Mouse (Mus musculus) lung, postnatal 0 days (tissue): ENCODE measurements around the gene Wdfy4. TPM values are rescaled to one million over a fixed set of nuclear protein-coding genes. Genes with fewer than 3 reads are reported as not detected.

Experiments used
- ATAC-seq: fragments of 200-750 bp; cut with Nextera tagmentation; 2 replicates; pipeline ENCODE4 v1.8.0; 2017; ENCODE audit warnings: moderate library complexity
- DNase-seq: peaks from one replicate; pipeline ENCODE4 v3.0.0-alpha.2; 2016; ENCODE audit warnings: low spot score
- H3K27ac ChIP-seq: fragments of 300-500 bp; sonication (generic); 2 replicates; pipeline ENCODE4 v1.5.1; 2014; ENCODE audit warnings: antibody characterized with exemption, mild to moderate bottlenecking, low read length, mixed read lengths
- H3K27me3 ChIP-seq: fragments of 300-500 bp; sonication (generic); replicated peaks from 2 replicates; pipeline ENCODE4 v1.6.1; 2014; ENCODE audit warnings: low read length, mixed read lengths; ENCODE audit not compliant: insufficient read depth
- H3K36me3 ChIP-seq: fragments of 300-500 bp; sonication (generic); 2 replicates; pipeline ENCODE4 v1.6.1; 2014; ENCODE audit warnings: low read length, mixed read lengths; ENCODE audit not compliant: insufficient read depth
- H3K4me1 ChIP-seq: fragments of 300-500 bp; sonication (generic); 2 replicates; pipeline ENCODE4 v1.6.1; 2014; ENCODE audit warnings: antibody characterized with exemption, low read depth, low read length, mixed read lengths; ENCODE audit not compliant: insufficient read depth
- H3K4me2 ChIP-seq: fragments of 300-500 bp; sonication (generic); replicated peaks from 2 replicates; pipeline ENCODE4 v1.6.1; 2014; ENCODE audit warnings: low read depth, mild to moderate bottlenecking, low read length, moderate library complexity, mixed read lengths
- H3K4me3 ChIP-seq: fragments of 300-500 bp; sonication (generic); 2 replicates; pipeline ENCODE4 v1.5.1; 2014; ENCODE audit warnings: low read depth, low read length
- H3K9ac ChIP-seq: fragments of 300-500 bp; sonication (generic); replicated peaks from 2 replicates; pipeline ENCODE4 v1.6.1; 2014; ENCODE audit warnings: low read depth, mild to moderate bottlenecking
- H3K9me3 ChIP-seq: fragments of 300-500 bp; sonication (generic); 2 replicates; pipeline ENCODE4 v1.6.1; 2016; ENCODE audit warnings: low read length, mixed read lengths
- CTCF ChIP-seq: IDR thresholded peaks from 2 replicates; pipeline ENCODE4 v1.5.1; 2016; ENCODE audit warnings: antibody characterized with exemption, mild to moderate bottlenecking
- EP300 ChIP-seq: IDR thresholded peaks from 2 replicates; pipeline ENCODE4 v1.6.1; 2016; ENCODE audit warnings: antibody characterized with exemption, mild to moderate bottlenecking, control low read depth
- WGBS: fragments of 180-500 bp; shearing (Covaris S2); extraction: QIAGEN DNeasy Blood & Tissue Kit; methylation state at CpG from one replicate; pipeline ENCODE4 v1.1.7; 2014; 5-methylcytosine and 5-hydroxymethylcytosine counted together
- polyA plus RNA-seq: library from polyadenylated mRNA; unstranded; fragments of >200 nt; fragmentation: Nextera tagmentation; extraction: Ambion mirVana; gene quantifications from 2 replicates; pipeline ENCODE4 v1.2.1, GENCODE M21; 2015

Gene Wdfy4
- polyA plus RNA-seq, 1 experiment from 2014 or later = 0.98 TPM

GRCm38 (mm10) chr14:33045217-33045616, 140.1 kb downstream of the Wdfy4 start:
- ATAC-seq = no peak
- WGBS = 86% methylated on average over 3 of the region's 3 CpGs

GRCm38 (mm10) chr14:33036811-33037210, 148.5 kb downstream of the Wdfy4 start:
- no peak for DNase-seq
- Histone ChIP-seq H3K9me3 (no peaks in the 10 kb centered on the region), H3K9ac (no peak overlapping the region), H3K27ac (no peak overlapping the region), H3K4me2 (no peak overlapping the region), H3K4me3 (no peak overlapping the region), H3K27me3 (no peaks in the 10 kb centered on the region), H3K36me3 (no peaks in the 10 kb centered on the region), H3K4me1 (no peaks in the 10 kb centered on the region)
- no peak for ATAC-seq
- TF ChIP-seq CTCF = 0 out of 2 replicates have a peak, but pooled peaks have one; percentile 23
- no peak for TF ChIP-seq EP300
- 24% methylated on average over 3 of the region's 3 CpGs for WGBS

More at GRCm38 (mm10) chr14:33045217-33045616, 140.1 kb downstream of the Wdfy4 start:
- H3K4me3 ChIP-seq = no peak overlapping the region
- no peak for TF ChIP-seq EP300
- TF ChIP-seq CTCF = no peak
- no peaks in the 10 kb centered on the region for H3K27me3 ChIP-seq
- no peaks in the 10 kb centered on the region for H3K9me3 ChIP-seq
- no peak overlapping the region for H3K27ac ChIP-seq
- DNase-seq = no peak
- no peak overlapping the region for H3K9ac ChIP-seq
- H3K36me3 ChIP-seq = no peaks in the 10 kb centered on the region
- no peaks in the 10 kb centered on the region for H3K4me1 ChIP-seq
- H3K4me2 ChIP-seq = no peak overlapping the region

DNA sequence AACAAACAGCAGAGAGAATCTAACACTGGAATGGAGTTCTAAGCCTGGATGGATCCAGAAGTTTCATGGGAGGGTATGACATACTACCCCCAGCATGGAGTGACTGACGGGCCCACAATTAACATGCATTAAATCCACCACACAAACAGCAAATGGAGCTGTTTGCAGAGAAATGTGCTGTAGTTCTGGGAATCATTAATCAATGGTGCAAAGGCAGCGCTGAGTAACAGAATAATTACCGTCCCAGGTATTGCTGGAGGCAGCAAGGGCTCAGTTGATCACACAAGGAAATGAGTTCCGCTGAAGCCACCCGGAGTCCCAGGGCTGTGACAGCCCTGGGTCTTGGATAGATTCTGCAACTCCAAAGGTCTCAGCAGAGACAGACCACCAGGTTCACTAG, 149.9 kb downstream of the Wdfy4 start:
- ATAC-seq = no peak
- 78% methylated on average over 5 of the region's 5 CpGs for WGBS
- TF ChIP-seq EP300 (no peak), CTCF (no peak)
- H3K4me1 ChIP-seq = no peaks in the 10 kb centered on the region
- no peaks in the 10 kb centered on the region for H3K27me3 ChIP-seq
- H3K9me3 ChIP-seq = no peaks in the 10 kb centered on the region
- H3K36me3 ChIP-seq = no peaks in the 10 kb centered on the region
- DNase-seq = no peak
- H3K4me2 ChIP-seq = no peak overlapping the region
- H3K9ac ChIP-seq = no peak overlapping the region
- H3K4me3 ChIP-seq = no peak overlapping the region
- H3K27ac ChIP-seq = no peak overlapping the region

DNA sequence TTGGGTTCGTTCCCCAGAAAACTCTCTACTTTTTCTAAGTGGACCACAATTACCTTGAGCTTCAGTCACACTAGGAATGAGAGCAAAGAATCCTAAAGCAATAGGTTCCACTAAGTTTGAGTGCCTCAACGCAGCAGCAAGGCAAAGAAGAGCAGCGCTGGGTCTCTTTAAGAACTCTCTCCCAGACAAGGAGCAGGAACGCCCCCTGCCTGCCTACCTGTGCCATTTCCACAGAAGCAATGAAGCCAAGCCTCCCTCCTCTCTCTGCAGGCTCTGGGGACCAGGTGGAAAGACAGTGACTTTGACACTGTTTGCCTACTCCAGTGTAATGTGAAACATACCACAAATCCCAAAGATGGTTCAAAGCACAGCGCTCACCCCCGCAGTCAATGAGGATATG, 151.9 kb downstream of the Wdfy4 start:
- TF ChIP-seq CTCF = peak; percentile 73
- no peak for TF ChIP-seq EP300
- Histone ChIP-seq H3K36me3 (no peaks in the 10 kb centered on the region), H3K27me3 (no peaks in the 10 kb centered on the region), H3K4me2 (no peak overlapping the region), H3K4me1 (no peaks in the 10 kb centered on the region), H3K27ac (no peak overlapping the region), H3K4me3 (no peak overlapping the region), H3K9me3 (no peaks in the 10 kb centered on the region), H3K9ac (no peak overlapping the region)
- 39% methylated on average over 6 of the region's 6 CpGs for WGBS
- peak; percentile 51 for DNase-seq
- no peak for ATAC-seq

DNA sequence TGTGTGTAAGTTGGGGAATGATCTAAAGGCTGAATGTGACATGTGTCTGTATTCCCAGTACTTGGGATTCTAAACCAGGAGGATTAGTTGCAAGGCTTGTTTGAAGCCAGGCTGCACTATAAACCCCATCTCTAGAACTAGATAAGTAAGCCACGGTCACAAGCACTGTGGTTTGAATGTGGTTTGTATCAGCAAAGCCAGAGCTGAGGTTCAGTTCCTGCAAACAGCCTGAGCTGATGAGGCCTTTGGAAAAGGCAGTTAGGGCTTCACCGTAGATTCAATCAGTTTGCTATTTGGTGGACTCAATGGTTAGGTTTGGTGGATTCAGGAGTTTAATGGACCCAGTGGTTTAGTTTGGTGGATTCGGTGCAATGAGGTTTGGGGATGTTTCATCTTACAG, 154.5 kb downstream of the Wdfy4 start:
- ATAC-seq = no peak
- H3K4me3 ChIP-seq = no peak overlapping the region
- no peak overlapping the region for H3K27ac ChIP-seq
- TF ChIP-seq EP300 (no peak), CTCF (no peak)
- 80% methylated on average over 3 of the region's 3 CpGs for WGBS
- no peak overlapping the region for H3K9ac ChIP-seq
- H3K36me3 ChIP-seq = no peaks in the 10 kb centered on the region
- DNase-seq = no peak
- no peaks in the 10 kb centered on the region for H3K4me1 ChIP-seq
- H3K27me3 ChIP-seq = no peaks in the 10 kb centered on the region
- no peaks in the 10 kb centered on the region for H3K9me3 ChIP-seq
- no peak overlapping the region for H3K4me2 ChIP-seq

- WGBS = 58% methylated on average over 5 of the region's 5 CpGs
- DNase-seq (peak; percentile 24), ATAC-seq (no peak)
- Histone ChIP-seq H3K9ac (no peak overlapping the region), H3K27me3 (no peaks in the 10 kb centered on the region), H3K4me1 (no peaks in the 10 kb centered on the region), H3K9me3 (no peaks in the 10 kb centered on the region), H3K27ac (no peak overlapping the region), H3K4me3 (no peak overlapping the region), H3K4me2 (no peak overlapping the region), H3K36me3 (no peaks in the 10 kb centered on the region)
- TF ChIP-seq CTCF = no peak
- no peak for TF ChIP-seq EP300
These were observed 165.7 kb downstream of the Wdfy4 start for GRCm38 (mm10) chr14:33019606-33020005.

DNA sequence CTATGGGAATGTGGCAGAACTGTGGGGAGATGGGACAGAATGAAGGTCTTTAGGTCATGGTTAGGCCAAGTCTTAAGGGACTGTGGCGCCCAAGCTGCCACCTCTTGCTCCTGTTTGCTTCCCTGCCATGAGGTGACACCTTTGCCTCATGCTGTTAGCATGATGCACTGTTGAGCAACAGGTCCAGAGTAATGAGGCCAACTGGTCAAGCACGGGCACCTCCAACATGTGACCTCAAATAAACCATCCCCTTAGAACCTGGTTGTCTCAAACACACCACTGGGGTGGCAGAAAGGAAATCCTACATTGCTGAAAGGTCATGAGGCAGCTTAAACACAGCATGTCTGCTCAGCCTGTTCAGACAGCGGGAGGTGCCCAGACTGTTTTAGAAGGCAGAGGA, 166.3 kb downstream of the Wdfy4 start:
- Histone ChIP-seq H3K36me3 (no peaks in the 10 kb centered on the region), H3K4me2 (no peak overlapping the region), H3K27me3 (no peaks in the 10 kb centered on the region), H3K27ac (no peak overlapping the region), H3K4me1 (no peaks in the 10 kb centered on the region), H3K9ac (no peak overlapping the region), H3K9me3 (no peaks in the 10 kb centered on the region), H3K4me3 (no peak overlapping the region)
- ATAC-seq (no peak), DNase-seq (no peak)
- 84% methylated on average over 3 of the region's 3 CpGs for WGBS
- TF ChIP-seq EP300 (no peak), CTCF (no peak)
